Mouse (Mus musculus): ENCODE data around the gene Prkar1b.

Gene Prkar1b

GRCm38 (mm10) chr5:139149681-139150602 lies at the start of gene Prkar1b, which contains the start of gene Dnaaf5:
TSS of gene Prkar1b (minus strand) at chr5:139150001.
TSS of gene Dnaaf5 (plus strand) at chr5:139150223.
- peak; percentile 96 for DNase-seq

GRCm38 (mm10) chr5:139199636-139199994 lies 49.8 kb upstream of the Prkar1b start:
- DNase-seq: no peak

GRCm38 (mm10) chr5:139198779-139199178 lies 49.0 kb upstream of the Prkar1b start:
- no peak for DNase-seq

DNA sequence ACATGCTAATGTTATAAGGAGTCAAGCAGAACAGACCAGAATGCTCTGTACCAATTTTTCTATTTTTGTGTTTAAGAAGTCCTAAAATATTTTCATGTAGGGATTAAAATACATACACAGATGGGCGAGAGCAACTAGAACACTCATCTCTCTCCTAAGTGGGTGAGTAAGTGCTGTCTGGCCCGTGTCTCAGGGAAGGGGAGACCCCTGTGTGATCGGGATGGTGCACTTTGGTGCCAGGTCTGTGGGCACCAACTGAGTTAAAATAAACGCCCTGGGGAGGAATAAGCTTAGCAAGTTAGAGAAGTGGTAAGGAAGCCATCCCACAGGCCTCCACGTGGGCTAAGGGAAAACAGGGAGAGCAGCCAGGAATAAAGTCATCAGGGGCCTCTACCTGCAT lies 41.2 kb upstream of the Prkar1b start:
- no peak for DNase-seq

- DNase-seq: no peak
Observed at GRCm38 (mm10) chr5:139189726-139190125, 39.9 kb upstream of the Prkar1b start.

DNA sequence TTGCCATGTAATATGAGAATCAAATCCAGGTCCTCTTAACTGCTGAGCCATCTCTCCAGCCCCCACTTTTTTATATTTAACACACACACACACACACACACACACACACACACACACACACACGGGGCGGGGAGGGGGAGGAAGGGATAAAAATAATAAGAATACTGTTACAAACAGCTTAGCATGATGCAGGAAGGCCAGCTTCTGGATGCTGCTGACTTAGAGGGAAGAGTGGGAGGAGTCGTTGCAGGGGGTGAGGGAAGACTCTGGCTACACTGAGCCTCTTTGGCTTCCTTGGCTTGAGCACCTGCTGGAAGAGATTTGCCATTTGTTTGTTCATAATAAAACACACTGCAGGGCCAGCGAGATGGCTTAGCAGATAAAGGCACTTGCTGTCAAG lies 35.1 kb upstream of the Prkar1b start:
- DNase-seq: no peak

- no peak for DNase-seq
Observed at GRCm38 (mm10) chr5:139183601-139184000, 33.8 kb upstream of the Prkar1b start.

- no peak for DNase-seq
Observed at GRCm38 (mm10) chr5:139183131-139183530, 33.3 kb upstream of the Prkar1b start.

GRCm38 (mm10) chr5:139178895-139179631 lies 29.3 kb upstream of the Prkar1b start:
- peak; percentile 83 for DNase-seq

- DNase-seq: peak; percentile 56
Observed at GRCm38 (mm10) chr5:139174556-139175547, 25.1 kb upstream of the Prkar1b start.

- no peak for DNase-seq
Observed at GRCm38 (mm10) chr5:139174141-139174540, 24.3 kb upstream of the Prkar1b start.

DNA sequence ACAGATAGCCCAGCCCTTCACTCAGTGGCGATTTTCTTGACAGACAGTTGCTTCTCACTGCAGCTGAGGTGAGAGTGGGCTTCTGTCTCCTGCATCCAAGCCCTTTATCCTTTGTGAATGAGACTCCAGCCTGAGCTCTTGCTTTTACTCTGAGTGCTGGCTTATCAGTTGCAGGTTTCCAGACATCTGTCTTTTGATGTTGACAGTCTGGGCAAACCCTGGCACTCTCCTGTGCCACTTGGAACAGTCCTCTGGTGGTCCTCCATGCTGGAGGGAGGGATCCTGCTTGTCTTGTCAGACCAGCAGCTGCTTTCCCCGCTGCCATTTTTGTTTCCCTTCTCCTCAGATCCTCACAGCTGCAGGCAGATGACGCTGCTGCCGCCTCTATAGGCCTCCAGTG lies 22.1 kb upstream of the Prkar1b start:
- DNase-seq: no peak

DNA sequence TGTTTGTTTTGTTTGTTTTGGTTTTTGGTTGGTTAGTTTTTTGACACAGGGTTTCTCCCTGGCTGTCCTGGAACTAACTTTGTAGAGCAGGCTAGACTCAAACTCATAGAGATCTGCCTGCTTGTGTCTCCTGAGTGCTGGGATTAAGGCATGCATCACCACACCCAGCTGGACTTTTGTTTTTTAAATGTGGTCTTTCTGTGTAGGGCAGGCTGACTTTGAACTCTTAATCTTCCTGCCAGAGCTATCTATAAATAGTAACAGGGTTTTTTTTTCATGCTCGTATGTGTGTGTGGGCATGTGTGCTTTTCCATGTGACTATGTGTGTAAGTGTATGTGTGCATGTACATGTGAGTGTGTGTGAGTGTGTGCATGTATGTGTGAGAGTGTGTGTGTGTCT lies 17.7 kb upstream of the Prkar1b start:
- DNase-seq: no peak

DNA sequence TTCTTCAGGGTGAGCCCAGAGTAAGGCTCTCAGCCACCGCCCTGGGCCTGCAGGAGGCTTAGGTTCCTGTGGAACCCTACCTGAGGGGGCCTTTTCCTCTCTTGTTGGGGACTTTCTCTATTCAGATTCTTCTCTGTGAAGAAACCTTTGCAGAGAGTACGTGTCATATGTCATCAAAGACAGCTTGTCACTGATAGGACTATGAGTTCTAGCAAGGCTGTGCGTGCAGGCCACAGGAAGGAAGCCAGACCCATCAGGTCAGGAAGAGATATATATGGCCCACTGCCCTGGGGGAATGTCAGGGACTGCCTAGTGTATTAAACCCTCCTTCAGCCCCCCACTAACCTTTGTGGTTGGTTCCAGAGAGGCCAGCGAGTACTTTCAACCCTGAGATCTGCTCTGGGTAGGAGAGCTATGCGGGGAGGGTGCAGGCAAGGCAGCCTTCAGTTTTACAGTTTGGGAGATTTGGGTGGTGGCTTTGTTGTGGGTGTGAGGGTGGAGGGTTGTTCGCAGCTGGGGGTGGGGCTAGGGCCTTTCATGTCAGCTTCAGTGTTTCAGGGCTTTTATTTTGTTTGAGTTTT lies 17.1 kb upstream of the Prkar1b start:
- DNase-seq: no peak

- no peak for DNase-seq
Observed at GRCm38 (mm10) chr5:139161632-139162031, 11.8 kb upstream of the Prkar1b start.

DNA sequence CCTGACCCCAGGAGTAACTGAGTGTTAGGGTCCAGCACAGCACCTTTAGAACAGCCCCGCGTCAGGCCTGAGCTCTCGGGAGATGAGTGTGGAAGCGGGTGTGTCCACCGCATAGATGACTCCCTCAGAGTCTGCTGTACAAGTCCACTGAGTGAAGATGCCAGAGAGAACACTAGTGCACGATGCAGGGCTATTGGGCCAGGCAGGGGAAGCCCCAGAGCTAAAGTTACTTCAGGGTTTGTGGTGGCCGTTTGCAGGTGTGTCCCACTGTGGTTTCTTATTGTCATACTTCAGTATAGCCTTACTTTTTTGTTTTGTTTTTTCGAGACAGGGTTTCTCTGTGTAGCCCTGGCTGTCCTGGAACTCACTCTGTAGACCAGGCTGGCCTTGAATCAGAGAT lies 11.1 kb upstream of the Prkar1b start:
- DNase-seq: no peak

DNA sequence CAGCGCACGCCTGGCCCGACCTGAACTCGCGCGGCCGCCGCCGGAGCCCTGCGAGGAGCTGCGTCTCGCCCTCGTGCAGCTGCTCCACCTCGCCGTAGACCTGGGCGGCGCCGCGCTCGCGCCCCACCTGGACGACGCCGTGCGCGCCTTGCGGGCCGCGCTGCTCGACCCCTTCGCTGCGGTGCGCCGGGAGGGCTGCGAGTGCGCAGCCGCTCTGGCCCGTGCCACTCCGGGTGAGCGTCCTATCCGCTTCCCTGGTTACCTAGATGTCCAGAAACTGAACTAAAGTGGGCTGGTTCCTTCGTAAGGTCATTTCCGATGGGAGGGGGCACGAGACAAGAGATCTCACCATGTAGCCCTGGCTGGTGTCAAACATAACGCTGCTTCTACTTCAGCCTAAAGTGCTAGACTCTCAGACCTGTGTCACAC lies 816 bp upstream of the Prkar1b start:
- no peak for DNase-seq

- no peak for DNase-seq
Observed at GRCm38 (mm10) chr5:139149006-139149672, 662 bp downstream of the Prkar1b start.

DNA sequence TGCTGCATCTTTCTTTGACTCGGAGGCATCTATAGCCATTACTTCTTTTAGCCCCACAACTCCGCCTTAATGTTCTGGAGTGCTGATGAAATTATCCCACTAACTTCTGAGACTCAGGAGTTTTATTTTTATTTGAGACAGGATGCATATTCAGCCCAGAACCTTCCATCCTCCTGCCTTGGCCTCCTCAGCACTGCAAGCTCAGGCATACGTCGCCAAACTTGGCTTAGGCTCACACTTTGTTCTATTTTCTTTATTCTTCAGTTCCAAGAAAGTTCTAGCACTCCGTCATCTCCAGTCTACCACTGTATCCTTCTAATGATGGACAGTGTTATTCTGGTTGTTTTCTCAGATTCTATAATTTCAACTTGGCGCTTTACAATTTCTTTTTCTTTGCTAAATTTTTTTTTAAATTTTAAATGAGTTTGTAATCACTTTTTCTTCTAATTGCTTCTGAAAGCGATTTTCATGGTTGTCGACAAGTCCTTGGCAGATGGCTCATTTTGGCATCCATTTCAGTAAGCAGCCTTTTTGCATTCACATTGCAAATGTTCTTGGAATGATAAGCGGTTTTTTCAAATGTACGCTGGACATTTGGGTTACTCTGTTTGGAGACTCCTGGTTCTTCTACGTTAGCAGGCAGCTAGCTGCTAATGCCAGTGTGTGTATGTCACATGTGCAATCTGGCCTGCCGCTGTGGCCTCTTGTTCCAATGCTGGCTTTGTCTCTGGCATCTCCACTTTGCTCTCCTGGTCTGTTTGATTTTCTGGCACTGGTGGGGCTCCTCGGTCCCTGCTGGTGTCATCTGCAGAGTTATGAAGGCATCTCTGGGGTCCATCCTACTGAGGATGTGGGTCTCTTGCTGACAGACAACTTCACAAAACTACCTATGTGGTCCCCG lies 2.4 kb downstream of the Prkar1b start:
- DNase-seq: no peak

DNA sequence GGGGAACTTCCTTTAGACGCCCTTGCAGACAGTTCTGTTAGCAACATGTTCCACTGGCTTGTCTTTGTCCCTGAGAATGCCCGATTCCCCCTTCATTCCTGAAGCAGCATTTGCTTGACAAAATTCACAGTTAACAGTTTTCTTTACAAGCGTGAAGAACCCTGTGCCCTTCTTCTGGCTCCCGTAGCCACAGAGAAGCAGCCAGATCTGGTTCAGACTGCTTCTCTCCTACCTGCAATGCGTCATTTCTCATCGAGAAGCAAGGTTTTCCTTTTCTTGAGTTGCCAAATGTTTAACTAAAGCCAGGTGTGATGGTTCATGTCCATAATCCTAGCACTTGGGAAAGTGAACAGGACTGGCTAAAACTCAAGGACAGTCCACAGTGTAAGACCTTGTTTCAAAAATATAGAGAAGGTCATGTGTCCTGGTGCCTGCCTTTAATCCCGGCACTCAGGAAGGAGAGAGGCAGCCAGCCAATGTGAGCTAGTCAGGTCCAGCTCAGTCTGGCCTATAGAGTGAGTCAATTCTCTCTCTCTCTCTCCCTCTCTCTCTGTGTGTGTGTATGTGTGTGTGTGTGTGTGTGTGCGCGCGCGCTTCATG lies 3.2 kb downstream of the Prkar1b start:
- DNase-seq: peak; percentile 57
